Mouse (Mus musculus) cerebellum, adult 2 months (tissue): Measurements from ENCODE around the gene Tln1.

Source experiments
- CTCF ChIP-seq: fragments of 200-500 bp; IDR thresholded peaks from 2 replicates; pipeline ENCODE4 v1.5.1; 2011; ENCODE audit warnings: low read depth, mild to moderate bottlenecking, control low read depth, low read length, moderate library complexity, borderline replicate concordance; ENCODE audit not compliant: insufficient read depth
- POLR2A ChIP-seq: fragments of 200-500 bp; IDR thresholded peaks from 2 replicates; pipeline ENCODE4 v1.6.1; 2011; ENCODE audit warnings: low read length, control low read depth, borderline replicate concordance; ENCODE audit not compliant: insufficient read depth

- TF ChIP-seq POLR2A (no peak), CTCF (no peak)
Observed at GRCm38 (mm10) chr4:43580721-43581120, 18.2 kb upstream of the Tln1 start.
